Mouse (Mus musculus) left cerebral cortex, postnatal 14 days (tissue): ENCODE measurements at regions not wholly inside any gene's neighbourhood (a gene's known extent, or its start where the extent isn't known, plus 50 kb on each side); places are given as distances from the start of the nearest gene placed in this dataset.

Experiments used
- DNase-seq, 2 experiments: peaks; one replicate each; pipeline ENCODE4 v3.0.0; 2021 to 2022; ENCODE audit warnings: low spot score in 2 of 2, mixed read lengths in 1 of 2
- intact Hi-C: fragments of 180-260 bp; cut with DNase I; formaldehyde crosslinking; loops from one replicate; pipeline ENCODE4 v1.15.1; 2025

DNA sequence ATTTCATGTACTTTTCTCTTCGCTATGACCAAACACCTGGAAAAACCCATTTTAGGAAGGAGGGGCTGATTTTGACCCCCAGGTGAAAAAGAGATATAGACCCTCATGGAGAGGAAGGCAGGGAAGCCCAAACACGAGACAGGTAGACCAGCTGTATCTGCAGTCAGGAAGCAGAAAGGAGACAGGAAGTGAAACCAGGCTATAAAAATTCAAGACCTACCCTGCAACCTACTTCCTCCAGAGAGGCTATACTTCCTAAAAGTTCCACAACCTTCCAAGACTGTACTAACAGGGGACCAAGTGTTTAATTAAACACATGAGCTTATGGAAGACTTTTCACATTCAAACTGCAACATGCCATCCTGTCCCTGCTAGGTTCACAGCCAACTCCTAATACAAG is 180.9 kb downstream of the Tm2d1 start:
- intact Hi-C loops: no loop called here

DNA sequence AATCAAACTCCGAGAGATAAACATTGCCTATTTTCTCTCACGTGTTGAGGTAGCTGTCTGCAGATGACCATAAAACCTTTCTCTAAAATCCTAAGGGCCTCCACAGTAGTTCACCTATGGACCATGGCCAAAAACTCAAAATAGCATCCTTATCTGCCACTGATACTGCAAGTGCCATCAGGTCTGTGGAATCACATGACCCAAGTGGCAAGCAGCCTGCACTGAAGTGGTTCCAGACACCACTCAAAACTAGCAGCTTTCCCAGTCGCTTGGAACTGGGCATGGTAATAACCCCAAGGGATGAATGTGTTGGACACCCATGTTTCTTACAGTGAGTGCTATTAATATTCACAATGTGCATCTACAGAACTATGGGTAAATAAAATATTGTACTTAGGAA is 182.0 kb downstream of the Tm2d1 start:
- intact Hi-C loops: no loop called here
- no peak for DNase-seq

More for the DNA sequence above, 180.9 kb downstream of the Tm2d1 start:
- no peak for DNase-seq

DNA sequence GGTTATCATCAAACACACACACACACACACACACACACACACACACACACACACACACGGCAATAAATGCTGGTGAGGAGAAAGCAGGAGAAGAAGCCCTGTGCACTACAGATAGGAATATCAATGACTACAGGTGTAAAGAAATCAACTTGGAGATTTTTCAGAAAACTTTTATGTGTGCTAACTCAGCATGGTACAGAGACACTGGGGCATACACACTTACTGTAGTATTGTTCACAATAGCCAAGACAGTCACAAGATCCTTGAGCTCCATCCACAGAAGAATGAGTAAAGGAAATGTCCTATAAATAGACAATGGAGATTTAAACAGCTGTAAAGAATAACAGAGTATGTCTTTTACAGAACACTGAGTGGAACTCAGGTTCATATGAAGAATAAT is 182.4 kb downstream of the Tm2d1 start:
- intact Hi-C loops: no loop called here

DNA sequence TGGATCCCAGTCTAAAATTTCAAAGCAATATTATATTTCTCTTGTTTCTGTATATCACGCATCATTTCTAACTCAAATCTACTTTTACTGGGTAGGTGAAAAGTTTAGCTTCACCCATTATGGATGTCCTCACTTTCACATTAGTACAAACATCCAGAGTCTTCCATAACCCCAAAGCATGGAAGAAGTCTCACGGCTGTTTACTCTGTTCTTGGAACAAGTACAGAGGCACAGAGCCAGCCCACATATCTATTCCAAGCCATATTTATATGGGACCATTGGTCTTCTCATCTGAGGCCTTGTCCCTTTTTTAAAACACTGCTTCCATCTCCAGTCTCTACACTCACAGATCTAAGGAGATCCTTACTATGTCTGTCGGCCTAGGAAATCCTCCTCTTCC is 192.8 kb downstream of the Tm2d1 start:
- no peak for DNase-seq
- intact Hi-C loops: no loop called here

More for the DNA sequence above, 182.4 kb downstream of the Tm2d1 start:
- no peak for DNase-seq

DNA sequence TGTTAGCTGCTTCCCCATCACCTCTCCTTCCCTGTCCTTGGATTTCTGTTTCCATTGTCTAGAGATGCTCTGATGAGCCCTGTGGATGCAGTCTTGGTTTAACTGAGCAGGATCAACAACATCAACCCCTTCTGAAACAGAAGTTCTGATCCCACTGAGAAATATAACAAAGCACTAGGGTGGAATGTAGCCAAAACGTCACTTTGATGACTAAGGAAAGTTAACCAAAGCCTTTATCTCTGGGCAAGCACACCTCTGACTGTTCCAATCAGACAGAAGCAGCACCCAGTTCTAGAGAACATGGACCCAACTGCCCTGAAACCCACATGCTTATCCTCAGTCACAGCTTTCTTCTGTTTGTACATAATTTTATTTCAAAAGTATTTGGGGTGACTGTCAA is 193.2 kb downstream of the Tm2d1 start:
- DNase-seq: no peak

DNA sequence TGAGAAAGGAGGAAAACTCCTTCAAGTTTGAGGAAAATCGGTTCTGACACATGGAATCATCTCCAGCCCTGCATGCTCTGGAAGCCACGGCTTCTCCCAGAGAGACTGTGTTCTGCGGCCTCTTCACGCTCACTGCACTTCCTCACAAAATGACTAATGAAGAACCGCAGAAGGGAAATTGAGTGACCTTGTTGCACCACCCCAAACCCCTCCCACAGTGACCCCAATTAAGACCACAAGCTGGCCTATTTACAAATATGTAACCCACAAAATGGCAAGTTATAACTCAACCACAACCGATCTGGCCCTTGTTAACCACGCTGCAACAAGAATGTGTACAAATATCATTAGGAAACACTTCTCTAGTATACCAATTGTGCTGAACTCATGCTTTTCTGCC is 194.2 kb downstream of the Tm2d1 start:
- DNase-seq: no peak
- intact Hi-C loops: no loop called here

More for the DNA sequence above, 193.2 kb downstream of the Tm2d1 start:
- intact Hi-C loops: no loop called here

DNA sequence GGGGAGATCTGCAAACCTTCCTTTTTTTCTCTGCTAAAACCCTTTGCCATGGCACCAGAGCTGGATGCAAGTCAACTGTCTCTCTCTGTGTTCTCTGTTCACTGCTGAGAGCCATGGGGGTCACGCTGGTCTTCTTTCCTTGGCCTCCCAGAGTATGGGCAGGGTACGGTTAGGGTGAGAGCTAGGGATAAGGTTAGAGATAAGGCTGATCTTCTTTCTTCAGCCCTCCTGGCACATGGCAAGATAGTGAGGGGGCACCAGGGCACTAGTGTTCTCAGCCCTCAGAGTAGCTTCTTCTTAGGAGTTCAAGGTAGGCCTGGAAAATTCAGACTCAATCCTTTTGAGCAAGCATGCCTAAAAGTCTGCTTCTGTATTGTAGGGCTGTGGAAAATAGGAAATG is 196.1 kb downstream of the Tm2d1 start:
- DNase-seq: no peak
- intact Hi-C loops: no loop called here

DNA sequence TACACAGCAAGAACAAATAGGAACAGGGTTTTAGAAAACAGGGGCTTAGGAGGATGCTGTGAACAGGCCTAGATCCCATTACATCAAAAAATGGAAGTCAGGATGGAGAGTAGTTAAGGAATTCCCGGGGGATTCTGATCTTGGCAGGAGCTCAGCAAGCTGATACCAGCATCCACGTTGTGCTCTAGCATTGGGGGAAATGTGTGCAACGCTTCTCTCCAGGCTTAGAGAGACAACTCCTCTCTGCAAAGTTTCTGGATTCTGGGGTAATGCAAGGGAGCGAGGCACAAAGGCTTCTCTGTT is 201.1 kb downstream of the Tm2d1 start:
- intact Hi-C loops: no loop called here

DNA sequence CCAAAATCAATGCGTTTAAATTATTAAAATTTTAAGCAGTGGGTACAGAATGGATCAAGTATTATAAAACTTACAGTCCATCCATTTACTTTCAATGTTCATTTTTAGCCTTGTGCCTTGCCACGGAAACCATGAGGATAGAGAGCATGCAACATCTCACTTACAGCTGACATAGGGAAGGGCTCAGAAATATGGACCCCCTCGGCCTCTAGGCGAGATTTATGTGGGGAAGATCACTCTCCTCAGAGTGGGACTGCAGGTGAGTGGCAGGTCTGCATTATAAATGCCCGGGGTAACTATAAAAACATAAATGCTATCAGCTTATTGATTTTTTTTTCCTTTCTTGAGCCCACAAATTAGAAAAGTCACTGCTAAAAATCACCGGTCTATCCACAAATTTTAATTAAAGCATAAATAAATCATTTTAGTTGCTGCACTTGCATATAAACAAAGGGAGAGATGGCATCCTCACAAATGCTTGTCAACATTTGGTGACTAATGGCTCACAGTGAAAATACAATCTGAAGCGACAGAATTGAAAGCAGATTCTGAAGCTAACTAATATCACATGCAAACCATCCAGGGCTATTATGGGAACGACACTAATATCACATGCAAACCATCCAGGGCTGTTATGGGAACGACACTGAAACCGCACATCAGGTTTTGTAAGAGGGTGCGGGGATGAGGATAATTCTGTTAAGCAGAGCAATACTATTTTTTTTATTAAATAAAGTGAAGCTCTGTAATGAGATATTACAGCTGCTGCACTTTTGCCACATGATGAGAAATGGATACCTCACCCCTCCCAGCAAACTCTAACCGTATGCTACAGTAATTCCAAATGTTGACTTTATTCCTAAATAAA is 201.7 kb downstream of the Tm2d1 start:
- no peak for DNase-seq
- intact Hi-C loops: no loop called here

More for the DNA sequence above, 201.1 kb downstream of the Tm2d1 start:
- no peak for DNase-seq

DNA sequence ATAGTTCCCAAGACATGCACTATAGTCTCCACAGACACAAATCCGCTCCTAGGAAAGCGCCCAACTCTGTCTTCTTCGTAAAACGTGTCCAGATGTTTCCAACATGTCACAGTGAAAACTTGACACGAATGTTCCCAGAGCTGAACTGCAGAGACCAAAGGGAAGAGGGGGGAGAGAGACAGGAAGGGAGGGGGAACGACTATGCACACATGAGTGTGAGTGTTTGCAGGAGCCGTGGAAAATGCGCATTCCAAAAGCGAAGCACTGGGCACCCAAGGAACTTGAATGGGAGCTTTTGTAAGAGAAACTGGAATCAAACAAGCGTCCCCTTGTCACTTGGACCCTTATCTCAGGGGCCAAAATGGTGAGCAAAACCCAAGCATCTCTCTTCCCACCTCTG is 202.8 kb downstream of the Tm2d1 start:
- intact Hi-C loops: no loop called here
- peak in 1 of 2 experiments; percentile 3 for DNase-seq
